Mouse (Mus musculus): Measurements from ENCODE around the gene Wipf2. TPM values are rescaled to one million over a fixed set of nuclear protein-coding genes. Genes with fewer than 3 reads are reported as not detected.
"Not testable (repeated sequence)": the region's sequence is repeated elsewhere in the genome, so short reads cannot be mapped to it uniquely, and the experiment has no call there.

Wipf2 gene
- polyA plus RNA-seq, 1 experiment, result 36.5 TPM

DNA sequence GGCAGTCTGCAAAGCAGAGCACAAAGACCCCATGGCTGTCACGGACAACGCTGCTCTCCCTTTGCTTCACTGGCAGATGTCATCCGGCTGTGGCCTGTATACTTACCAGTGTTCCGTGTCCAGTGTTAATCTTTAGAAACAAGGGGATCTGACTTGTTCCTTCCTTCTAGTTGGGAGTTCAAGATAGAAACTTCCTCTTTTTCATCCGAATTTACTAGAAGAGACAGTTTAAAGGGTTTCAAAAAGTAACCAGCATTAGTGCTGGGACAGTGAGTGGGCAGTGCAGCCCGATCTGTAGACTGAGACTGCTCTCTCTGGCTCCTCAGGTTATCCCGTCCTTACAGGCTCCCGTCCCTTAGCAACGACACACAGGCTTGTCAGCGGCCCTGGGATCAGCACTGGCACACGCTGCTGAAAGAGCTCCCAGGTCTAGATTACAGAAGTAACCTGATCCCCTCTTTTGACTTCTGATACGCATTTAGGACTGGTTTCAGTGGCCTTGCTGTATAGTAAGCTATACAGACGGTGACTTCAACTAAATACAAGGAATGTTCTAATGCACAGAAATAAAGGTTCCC lies 54.1 kb downstream of the Wipf2 start:
- Histone ChIP-seq H3K27ac (ENCODE audit: insufficient read depth, low read length) (no peak overlapping the region), H3K4me1 (ENCODE audit: control insufficient read depth, insufficient read depth, low read length) (no peaks in the 10 kb centered on the region), H3K4me3 (ENCODE audit: insufficient read depth, low read length) (no peak overlapping the region)
- no peak for TF ChIP-seq CTCF (IDR thresholded peaks at IDR 0.05; ENCODE audit: extremely low read depth, insufficient read depth, low read length)
- TF ChIP-seq POLR2A (IDR thresholded peaks at IDR 0.05; ENCODE audit: extremely low read depth, insufficient read depth, low read length), result no peak

DNA sequence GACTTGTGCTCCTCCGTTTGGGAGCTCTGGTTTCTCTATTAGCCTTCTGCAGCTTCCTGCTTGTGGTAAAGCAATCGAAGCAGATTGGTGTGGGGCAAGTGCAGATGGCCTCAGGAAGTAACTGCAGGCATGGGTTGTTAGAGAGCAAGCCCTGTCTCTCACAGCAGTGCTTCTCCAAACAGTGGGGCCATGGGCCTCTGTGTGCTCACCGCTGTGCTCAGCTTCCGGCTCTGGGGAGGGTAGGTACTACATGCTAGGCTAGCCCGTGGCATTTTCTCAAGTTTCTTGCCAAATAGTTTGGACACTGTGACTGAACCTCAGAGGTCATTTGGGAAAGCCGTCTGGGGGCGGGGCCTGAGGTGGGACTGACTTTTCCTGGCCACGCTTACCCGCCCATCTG lies 54.8 kb downstream of the Wipf2 start:
- TF ChIP-seq POLR2A (IDR thresholded peaks at IDR 0.05; ENCODE audit: extremely low read depth, insufficient read depth, low read length) (no peak), CTCF (IDR thresholded peaks at IDR 0.05; ENCODE audit: extremely low read depth, insufficient read depth, low read length) (no peak)
- Histone ChIP-seq H3K4me3 (ENCODE audit: insufficient read depth, low read length) (no peak overlapping the region), H3K27ac (ENCODE audit: insufficient read depth, low read length) (no peak overlapping the region), H3K4me1 (ENCODE audit: control insufficient read depth, insufficient read depth, low read length) (no peaks in the 10 kb centered on the region)

GRCm38 (mm10) chr11:98919009-98919408 lies 55.6 kb downstream of the Wipf2 start:
- H3K4me1 ChIP-seq (ENCODE audit: control insufficient read depth, insufficient read depth, low read length), result no peaks in the 10 kb centered on the region
- H3K4me3 ChIP-seq (ENCODE audit: insufficient read depth, low read length), result no peak overlapping the region
- TF ChIP-seq CTCF (IDR thresholded peaks at IDR 0.05; ENCODE audit: extremely low read depth, insufficient read depth, low read length), result no peak
- TF ChIP-seq POLR2A (IDR thresholded peaks at IDR 0.05; ENCODE audit: extremely low read depth, insufficient read depth, low read length), result no peak
- H3K27ac ChIP-seq (ENCODE audit: insufficient read depth, low read length), result no peak overlapping the region

- not testable (repeated sequence) for H3K27ac ChIP-seq (ENCODE audit: insufficient read depth, low read length); H3K4me1 ChIP-seq (ENCODE audit: control insufficient read depth, insufficient read depth, low read length); H3K4me3 ChIP-seq (ENCODE audit: insufficient read depth, low read length)
- peak; percentile 23; the same call in 1 of the 2 replicates for TF ChIP-seq CTCF (IDR thresholded peaks at IDR 0.05; ENCODE audit: extremely low read depth, insufficient read depth, low read length)
Measured at GRCm38 (mm10) chr11:98921813-98922212, 58.4 kb downstream of the Wipf2 start.

DNA sequence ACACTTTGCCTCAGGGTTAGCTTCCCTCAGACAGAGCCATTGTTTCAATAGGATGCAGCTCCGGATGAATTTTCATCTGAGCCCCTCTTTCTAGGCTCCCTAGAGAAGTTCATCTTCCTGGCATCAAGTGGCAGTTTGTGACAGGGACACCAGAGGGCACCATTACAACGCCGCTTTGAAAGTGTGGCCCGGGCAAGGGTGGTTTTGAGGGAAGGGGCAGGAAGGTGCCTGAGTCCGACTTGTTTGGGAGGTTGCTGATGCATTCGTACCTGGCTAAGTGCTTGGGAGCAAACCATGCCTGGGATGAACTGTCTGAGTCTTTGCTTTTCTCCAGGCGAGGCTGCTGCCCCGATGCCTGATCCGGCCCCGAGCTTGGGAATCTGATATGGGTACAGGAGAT lies 58.9 kb downstream of the Wipf2 start:
- not testable (repeated sequence) for H3K4me3 ChIP-seq (ENCODE audit: insufficient read depth, low read length); H3K4me1 ChIP-seq (ENCODE audit: control insufficient read depth, insufficient read depth, low read length); H3K27ac ChIP-seq (ENCODE audit: insufficient read depth, low read length)
- TF ChIP-seq CTCF (IDR thresholded peaks at IDR 0.05; ENCODE audit: extremely low read depth, insufficient read depth, low read length), result peak; percentile 70

DNA sequence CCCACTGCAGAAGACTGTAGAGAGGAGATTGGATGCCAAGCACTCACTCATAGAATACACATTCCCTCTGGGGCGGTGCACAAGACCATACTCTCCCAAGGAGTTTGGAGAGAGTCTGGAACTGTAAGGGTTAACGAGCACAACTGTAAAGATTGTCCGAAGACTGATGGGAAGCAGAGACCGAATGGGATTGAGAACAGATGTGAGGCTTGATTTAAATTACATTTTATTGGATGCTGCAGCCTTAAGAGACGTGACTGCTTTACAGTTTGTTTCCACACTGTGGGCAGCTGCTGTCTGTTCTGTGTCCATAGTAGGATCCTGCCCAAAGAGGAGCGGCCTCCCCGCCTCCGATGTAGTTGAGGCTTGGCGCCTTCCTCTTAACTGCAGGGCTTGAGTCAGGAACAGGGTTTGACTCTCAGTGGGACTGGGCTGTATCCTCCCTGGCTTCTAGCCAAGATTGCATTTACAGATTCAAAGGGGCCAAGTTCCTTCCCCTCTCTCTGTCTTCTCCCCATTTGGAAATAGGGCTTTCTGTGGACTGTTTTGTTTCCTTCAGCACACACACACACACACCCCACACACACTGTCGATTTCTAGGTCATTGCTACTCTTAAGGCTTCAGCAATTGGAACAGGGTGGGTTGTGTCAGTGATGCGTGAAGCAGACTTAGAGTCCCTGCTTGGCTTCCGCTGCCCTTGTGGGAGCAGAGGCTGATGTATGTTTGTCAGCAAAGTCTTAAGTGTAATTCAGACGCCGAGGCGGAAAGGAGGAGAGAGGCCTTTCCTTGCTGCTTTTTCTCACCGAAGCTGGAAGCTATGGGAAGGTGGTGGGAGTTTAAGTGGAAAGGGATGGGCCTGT lies 59.6 kb downstream of the Wipf2 start:
- not testable (repeated sequence) for H3K4me1 ChIP-seq (ENCODE audit: control insufficient read depth, insufficient read depth, low read length); H3K4me3 ChIP-seq (ENCODE audit: insufficient read depth, low read length); H3K27ac ChIP-seq (ENCODE audit: insufficient read depth, low read length)

GRCm38 (mm10) chr11:98924633-98925175 lies 61.3 kb downstream of the Wipf2 start:
- Histone ChIP-seq H3K4me3 (ENCODE audit: insufficient read depth, low read length) (no peak overlapping the region), H3K4me1 (ENCODE audit: control insufficient read depth, insufficient read depth, low read length) (peaks cover 2% of the 10 kb centered on the region; the same call in 1 of the 2 replicates), H3K27ac (ENCODE audit: insufficient read depth, low read length) (no peak overlapping the region)
- TF ChIP-seq CTCF (IDR thresholded peaks at IDR 0.05; ENCODE audit: extremely low read depth, insufficient read depth, low read length) (no peak), POLR2A (IDR thresholded peaks at IDR 0.05; ENCODE audit: extremely low read depth, insufficient read depth, low read length) (no peak)

DNA sequence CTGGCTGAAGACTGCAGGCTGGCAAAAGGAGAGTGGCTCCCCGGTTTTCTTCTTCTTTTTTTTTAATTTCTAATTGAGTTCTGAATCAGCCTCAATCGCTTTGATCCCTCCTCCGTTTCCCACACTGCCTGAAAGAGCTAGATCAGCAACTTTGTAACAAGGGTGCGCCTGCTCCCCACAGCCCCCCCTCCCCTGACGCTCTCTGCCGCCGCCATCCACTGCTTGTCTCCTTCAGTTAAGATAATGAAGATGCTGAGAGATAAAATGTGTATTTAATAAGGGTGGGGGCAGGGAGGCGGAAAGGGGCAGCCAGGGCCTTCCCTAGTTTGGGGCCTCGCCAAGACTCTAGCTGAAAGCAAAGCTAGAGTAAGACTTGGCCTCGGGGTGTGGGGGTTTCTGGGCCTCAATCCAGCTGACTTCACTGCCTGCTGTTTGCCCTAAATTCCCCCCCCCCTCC lies 61.9 kb downstream of the Wipf2 start:
- no peak overlapping the region for H3K4me3 ChIP-seq (ENCODE audit: insufficient read depth, low read length)
- peaks cover 5% of the 10 kb centered on the region; the same call in 1 of the 2 replicates for H3K4me1 ChIP-seq (ENCODE audit: control insufficient read depth, insufficient read depth, low read length)
- H3K27ac ChIP-seq (ENCODE audit: insufficient read depth, low read length), result no peak overlapping the region
- TF ChIP-seq CTCF (IDR thresholded peaks at IDR 0.05; ENCODE audit: extremely low read depth, insufficient read depth, low read length) (no peak), POLR2A (IDR thresholded peaks at IDR 0.05; ENCODE audit: extremely low read depth, insufficient read depth, low read length) (no peak)

- Histone ChIP-seq H3K4me1 (ENCODE audit: control insufficient read depth, insufficient read depth, low read length) (peaks cover 9% of the 10 kb centered on the region; the same call in 1 of the 2 replicates), H3K27ac (ENCODE audit: insufficient read depth, low read length) (no peak overlapping the region), H3K4me3 (ENCODE audit: insufficient read depth, low read length) (no peak overlapping the region)
- TF ChIP-seq POLR2A (IDR thresholded peaks at IDR 0.05; ENCODE audit: extremely low read depth, insufficient read depth, low read length) (no peak), CTCF (IDR thresholded peaks at IDR 0.05; ENCODE audit: extremely low read depth, insufficient read depth, low read length) (no peak)
Measured at GRCm38 (mm10) chr11:98925868-98926311, 62.5 kb downstream of the Wipf2 start.

GRCm38 (mm10) chr11:98926553-98926952 lies 63.1 kb downstream of the Wipf2 start:
- TF ChIP-seq POLR2A (IDR thresholded peaks at IDR 0.05; ENCODE audit: extremely low read depth, insufficient read depth, low read length) (no peak), CTCF (IDR thresholded peaks at IDR 0.05; ENCODE audit: extremely low read depth, insufficient read depth, low read length) (no peak)
- no peak overlapping the region for H3K27ac ChIP-seq (ENCODE audit: insufficient read depth, low read length)
- H3K4me3 ChIP-seq (ENCODE audit: insufficient read depth, low read length), result no peak overlapping the region
- H3K4me1 ChIP-seq (ENCODE audit: control insufficient read depth, insufficient read depth, low read length), result peaks cover 9% of the 10 kb centered on the region; the same call in 1 of the 2 replicates
